Mouse (Mus musculus): ENCODE results near the gene Tmed4.

- TF ChIP-seq POLR2A (IDR thresholded peaks at IDR 0.05; ENCODE audit: low read depth, low read length), result no peak
- TF ChIP-seq CTCF (IDR thresholded peaks at IDR 0.05; ENCODE audit: extremely low read depth, insufficient read depth, insufficient read length, insufficient replicate concordance), result no peak
These were observed 15.3 kb downstream of the Tmed4 start for GRCm38 (mm10) chr11:6259413-6259812.
